Mouse (Mus musculus): Measurements from ENCODE around the gene Radil. TPM values are rescaled to one million over a fixed set of nuclear protein-coding genes. Genes with fewer than 3 reads are reported as not detected.

Radil gene
- polyA plus RNA-seq, 1 experiment = 28.7 TPM

GRCm38 (mm10) chr5:142493307-142493706 is 57.6 kb downstream of the Radil start:
- H3K4me1 ChIP-seq (ENCODE audit: control insufficient read depth, insufficient read depth, low read length) = peaks cover 15% of the 10 kb centered on the region
- H3K27ac ChIP-seq (ENCODE audit: insufficient read depth, low read length) = no peak overlapping the region
- no peak overlapping the region for H3K4me3 ChIP-seq (replicated peaks; ENCODE audit: insufficient read depth, low read depth, low read length)
- DNase-seq = no peak
- TF ChIP-seq POLR2A (IDR thresholded peaks at IDR 0.05; ENCODE audit: borderline replicate concordance, insufficient read depth, low read length) (no peak), CTCF (IDR thresholded peaks at IDR 0.05; ENCODE audit: borderline replicate concordance, insufficient read depth, low read depth, low read length) (no peak)
- 88% methylated on average over 3 of the region's 3 CpGs for WGBS
- no peaks in the 10 kb centered on the region for H3K27me3 ChIP-seq (ENCODE audit: control insufficient read depth, insufficient read depth, low read length)

DNA sequence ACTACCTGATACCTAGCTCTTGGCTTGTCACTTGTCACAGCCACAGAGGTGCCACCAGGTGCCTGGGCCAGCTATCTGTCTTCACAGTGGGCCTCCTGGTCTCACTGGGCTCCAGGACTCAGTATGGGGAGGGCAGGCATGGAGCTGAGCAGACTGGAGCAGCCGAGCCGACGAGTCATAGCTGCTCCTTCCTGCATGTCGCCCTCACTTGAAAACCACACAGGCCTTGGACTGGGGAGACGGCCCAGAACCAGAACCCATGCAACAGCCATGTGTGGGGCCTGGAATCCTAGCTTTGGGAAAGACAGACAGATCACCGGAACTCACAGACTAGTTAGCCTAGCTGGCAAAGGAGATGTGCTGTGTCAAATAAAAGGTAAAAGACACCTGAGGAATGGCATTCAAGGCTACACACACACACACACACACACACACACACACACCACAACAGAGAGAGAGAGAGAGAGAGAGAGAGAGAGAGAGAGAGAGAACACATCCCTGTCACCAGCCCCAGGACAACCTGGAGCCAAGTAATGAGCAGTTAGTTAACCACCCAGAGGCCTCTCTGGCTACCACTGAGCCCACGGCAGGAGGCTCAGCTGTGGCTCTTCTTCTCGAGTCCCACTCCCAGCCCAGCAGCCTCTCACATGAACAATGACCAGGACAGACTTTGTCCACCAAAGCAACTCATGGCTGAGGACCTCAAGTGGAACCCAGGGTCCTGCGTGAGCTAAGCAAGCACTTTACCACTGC is 60.8 kb downstream of the Radil start:
- no peak for DNase-seq
- peaks cover 12% of the 10 kb centered on the region for H3K4me1 ChIP-seq (ENCODE audit: control insufficient read depth, insufficient read depth, low read length)
- H3K27me3 ChIP-seq (ENCODE audit: control insufficient read depth, insufficient read depth, low read length) = no peaks in the 10 kb centered on the region
- no peak overlapping the region for H3K27ac ChIP-seq (ENCODE audit: insufficient read depth, low read length)
- no peak overlapping the region for H3K4me3 ChIP-seq (replicated peaks; ENCODE audit: insufficient read depth, low read depth, low read length)
- 70% methylated on average over 9 of the region's 9 CpGs for WGBS
- no peak for TF ChIP-seq CTCF (IDR thresholded peaks at IDR 0.05; ENCODE audit: borderline replicate concordance, insufficient read depth, low read depth, low read length)
- no peak for TF ChIP-seq POLR2A (IDR thresholded peaks at IDR 0.05; ENCODE audit: borderline replicate concordance, insufficient read depth, low read length)

DNA sequence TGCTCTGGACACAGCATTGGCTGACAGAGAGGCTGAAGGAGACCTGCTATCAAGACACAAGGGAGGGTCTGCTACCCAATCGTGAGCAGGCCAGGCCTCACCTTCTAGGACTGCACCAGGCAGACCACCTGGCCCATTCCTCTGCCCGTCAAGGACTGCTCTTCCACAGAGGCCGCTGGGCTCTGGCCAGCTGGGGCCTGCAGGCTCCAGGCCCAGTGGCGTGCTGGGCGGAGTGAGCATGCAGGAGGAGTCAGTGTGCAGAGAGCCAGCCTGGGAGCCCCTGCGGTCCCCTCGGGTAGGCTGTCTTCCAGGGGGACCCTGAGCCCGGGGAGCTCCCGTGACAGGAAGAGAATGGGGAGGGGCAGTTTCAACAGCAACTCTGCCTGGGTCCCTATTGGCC is 64.2 kb downstream of the Radil start:
- DNase-seq = no peak
- H3K4me1 ChIP-seq (ENCODE audit: control insufficient read depth, insufficient read depth, low read length) = no peaks in the 10 kb centered on the region
- WGBS = 24% methylated on average over 9 of the region's 9 CpGs

DNA sequence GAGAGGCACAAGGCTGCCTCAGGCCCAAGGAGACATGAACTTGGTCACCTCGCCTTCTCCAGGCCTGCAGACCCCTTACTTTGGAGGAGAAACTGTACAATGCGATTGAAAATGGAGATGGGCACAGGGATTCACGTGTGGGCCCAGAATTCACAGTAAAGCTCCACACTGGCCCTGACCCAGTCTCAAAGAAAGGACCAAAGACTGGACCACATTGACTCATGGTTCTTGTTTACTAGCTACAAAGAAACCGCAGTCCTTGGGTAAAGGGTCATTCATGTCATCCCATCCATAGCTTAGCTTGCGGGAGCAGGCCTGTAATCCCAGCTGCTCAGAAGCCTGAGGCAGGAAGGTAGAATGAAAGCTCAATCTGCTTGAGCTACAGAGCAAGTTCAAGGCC is 67.3 kb downstream of the Radil start:
- no peak for DNase-seq
- Histone ChIP-seq H3K27ac (ENCODE audit: insufficient read depth, low read length) (no peak overlapping the region), H3K4me1 (ENCODE audit: control insufficient read depth, insufficient read depth, low read length) (no peaks in the 10 kb centered on the region), H3K4me3 (replicated peaks; ENCODE audit: insufficient read depth, low read depth, low read length) (no peak overlapping the region), H3K27me3 (ENCODE audit: control insufficient read depth, insufficient read depth, low read length) (no peaks in the 10 kb centered on the region)
- 89% methylated on average over 5 of the region's 5 CpGs for WGBS
- TF ChIP-seq CTCF (IDR thresholded peaks at IDR 0.05; ENCODE audit: borderline replicate concordance, insufficient read depth, low read depth, low read length) (no peak), POLR2A (IDR thresholded peaks at IDR 0.05; ENCODE audit: borderline replicate concordance, insufficient read depth, low read length) (no peak)

More for the DNA sequence above, 64.2 kb downstream of the Radil start:
- Histone ChIP-seq H3K27me3 (ENCODE audit: control insufficient read depth, insufficient read depth, low read length) (no peaks in the 10 kb centered on the region), H3K4me3 (replicated peaks; ENCODE audit: insufficient read depth, low read depth, low read length) (no peak overlapping the region), H3K27ac (ENCODE audit: insufficient read depth, low read length) (no peak overlapping the region)
- TF ChIP-seq CTCF (IDR thresholded peaks at IDR 0.05; ENCODE audit: borderline replicate concordance, insufficient read depth, low read depth, low read length) = no peak

DNA sequence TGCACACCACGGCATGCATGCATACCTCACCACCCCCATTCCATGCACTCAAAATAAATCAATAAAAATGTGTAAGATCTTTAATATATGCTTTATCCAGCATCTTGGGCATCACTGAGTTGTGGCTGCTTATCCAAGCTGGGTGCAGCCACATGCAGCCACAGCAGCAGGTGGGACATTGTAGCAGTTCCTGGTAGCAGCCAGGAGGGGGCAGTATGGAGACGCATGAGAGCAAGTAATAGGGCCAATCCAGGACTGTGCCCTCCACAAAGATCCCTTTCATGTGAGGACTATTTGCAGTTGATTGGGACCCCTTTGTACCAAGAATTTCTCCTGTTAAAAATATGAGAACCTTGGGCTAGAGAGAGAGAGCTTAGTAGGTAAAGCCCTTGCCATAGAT is 68.4 kb downstream of the Radil start:
- peaks cover under 1% of the 10 kb centered on the region; the same call in 1 of the 2 replicates for H3K4me1 ChIP-seq (ENCODE audit: control insufficient read depth, insufficient read depth, low read length)
- WGBS = 60% methylated on average over 2 of the region's 2 CpGs
- no peak overlapping the region for H3K27ac ChIP-seq (ENCODE audit: insufficient read depth, low read length)
- no peaks in the 10 kb centered on the region for H3K27me3 ChIP-seq (ENCODE audit: control insufficient read depth, insufficient read depth, low read length)
- no peak for DNase-seq
- no peak overlapping the region for H3K4me3 ChIP-seq (replicated peaks; ENCODE audit: insufficient read depth, low read depth, low read length)
- no peak for TF ChIP-seq POLR2A (IDR thresholded peaks at IDR 0.05; ENCODE audit: borderline replicate concordance, insufficient read depth, low read length)
- peak; percentile 65 for TF ChIP-seq CTCF (IDR thresholded peaks at IDR 0.05; ENCODE audit: borderline replicate concordance, insufficient read depth, low read depth, low read length)

- DNase-seq = peak; percentile 76 to 86
- Histone ChIP-seq H3K27ac (ENCODE audit: insufficient read depth, low read length) (no peak overlapping the region), H3K4me1 (ENCODE audit: control insufficient read depth, insufficient read depth, low read length) (peaks cover 9% of the 10 kb centered on the region), H3K27me3 (ENCODE audit: control insufficient read depth, insufficient read depth, low read length) (no peaks in the 10 kb centered on the region), H3K4me3 (replicated peaks; ENCODE audit: insufficient read depth, low read depth, low read length) (no peak overlapping the region)
- TF ChIP-seq POLR2A (IDR thresholded peaks at IDR 0.05; ENCODE audit: borderline replicate concordance, insufficient read depth, low read length) (no peak), CTCF (IDR thresholded peaks at IDR 0.05; ENCODE audit: borderline replicate concordance, insufficient read depth, low read depth, low read length) (peak; percentile 91)
- 25% methylated on average over 17 of the region's 17 CpGs for WGBS
Measured at GRCm38 (mm10) chr5:142478829-142479435, 72.0 kb downstream of the Radil start.

- no peak for DNase-seq
- TF ChIP-seq POLR2A (IDR thresholded peaks at IDR 0.05; ENCODE audit: borderline replicate concordance, insufficient read depth, low read length) (no peak), CTCF (IDR thresholded peaks at IDR 0.05; ENCODE audit: borderline replicate concordance, insufficient read depth, low read depth, low read length) (no peak)
- peaks cover 16% of the 10 kb centered on the region for H3K4me1 ChIP-seq (ENCODE audit: control insufficient read depth, insufficient read depth, low read length)
- WGBS = 51% methylated on average over 5 of the region's 5 CpGs
- no peak overlapping the region for H3K4me3 ChIP-seq (replicated peaks; ENCODE audit: insufficient read depth, low read depth, low read length)
- H3K27ac ChIP-seq (ENCODE audit: insufficient read depth, low read length) = no peak overlapping the region
- no peaks in the 10 kb centered on the region for H3K27me3 ChIP-seq (ENCODE audit: control insufficient read depth, insufficient read depth, low read length)
Measured at GRCm38 (mm10) chr5:142477866-142478615, 72.9 kb downstream of the Radil start.
